Mouse (Mus musculus): ENCODE results near the gene Gm21974. TPM values are rescaled to one million over a fixed set of nuclear protein-coding genes. Genes with fewer than 3 reads are reported as not detected.
"Not testable (repeated sequence)": the region's sequence is repeated elsewhere in the genome, so short reads cannot be mapped to it uniquely, and the experiment has no call there.

The Gm21974 gene
- polyA plus RNA-seq, 1 experiment from 2014 or later, result not detected

DNA sequence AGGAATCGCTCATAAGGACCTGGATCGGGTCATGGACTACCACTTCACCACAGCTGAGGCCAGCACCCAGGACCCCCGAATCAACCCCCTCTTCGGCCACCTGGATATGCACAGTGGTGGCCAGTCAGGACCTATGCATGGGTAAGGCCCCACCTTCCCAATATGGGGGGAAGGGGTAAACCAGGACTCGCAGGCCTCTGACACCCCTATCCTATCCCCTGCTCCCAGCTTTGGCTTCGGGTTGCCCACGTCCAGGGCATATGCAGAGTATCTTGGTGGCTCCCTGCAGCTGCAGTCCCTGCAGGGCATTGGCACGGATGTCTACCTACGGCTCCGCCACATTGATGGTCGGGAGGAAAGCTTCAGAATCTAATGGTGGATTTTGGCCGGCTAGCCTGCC lies 12.7 kb upstream of the Gm21974 start:
- H3K27ac ChIP-seq (ENCODE audit: low read depth, low read length), result no peak overlapping the region
- H3K4me2 ChIP-seq (ENCODE audit: low read length), result no peak overlapping the region
- H3K4me3 ChIP-seq (ENCODE audit: low read depth, low read length), result no peak overlapping the region
- WGBS, result 93% methylated on average over 12 of the region's 12 CpGs
- peaks cover 12% of the 10 kb centered on the region for H3K4me1 ChIP-seq (ENCODE audit: control insufficient read depth, insufficient read depth, low read length)
- peaks cover 47% of the 10 kb centered on the region for H3K36me3 ChIP-seq (ENCODE audit: control insufficient read depth, insufficient read depth, low read length)
- DNase-seq (ENCODE audit: low spot score), result no peak
- H3K9ac ChIP-seq (ENCODE audit: low read length), result no peak overlapping the region
- H3K27me3 ChIP-seq (replicated peaks; ENCODE audit: control insufficient read depth, insufficient read depth, low read length), result no peaks in the 10 kb centered on the region
- H3K9me3 ChIP-seq (replicated peaks; ENCODE audit: control insufficient read depth, low read length), result no peaks in the 10 kb centered on the region
- no peak for ATAC-seq

DNA sequence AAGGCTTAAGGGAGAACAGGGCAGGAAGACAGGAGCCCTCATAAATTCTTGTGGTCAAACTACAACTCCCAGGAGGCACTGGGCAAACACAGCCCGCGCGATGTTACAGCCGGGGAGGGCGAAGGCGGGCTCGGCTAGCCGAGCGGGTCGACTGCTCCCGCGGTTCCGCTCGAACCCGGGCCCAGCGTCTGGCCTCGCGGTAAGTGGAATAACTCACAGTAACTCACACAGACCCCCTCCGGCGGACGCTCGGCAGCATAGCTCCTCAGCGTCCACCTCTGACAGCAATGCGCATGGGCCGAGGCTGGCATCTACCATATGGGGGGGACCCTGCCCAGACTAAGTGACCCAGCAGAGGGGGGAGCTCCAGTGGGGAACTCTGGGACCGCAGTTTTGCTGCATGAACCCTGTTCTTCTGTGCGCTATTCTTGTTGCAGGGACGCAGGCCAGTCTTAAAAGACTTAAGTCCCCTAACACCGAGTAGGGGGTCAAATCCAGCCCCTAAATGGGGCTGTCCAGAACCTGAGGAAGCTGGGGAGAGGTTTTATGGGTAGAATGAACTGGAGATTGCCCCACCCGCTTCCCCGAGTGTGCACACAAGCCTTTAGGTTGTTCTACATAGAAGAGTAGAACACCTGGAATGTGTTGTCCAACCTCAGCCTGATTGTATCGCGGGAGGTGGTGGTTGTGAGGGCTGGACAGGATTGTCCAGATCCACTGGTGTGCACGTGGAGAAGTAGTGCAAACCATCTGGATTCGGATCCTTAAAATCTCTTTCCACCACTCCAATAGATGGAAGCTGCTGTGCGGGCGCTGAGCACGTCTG lies 8.9 kb upstream of the Gm21974 start, which contains the start of gene Bckdk:
TSS of gene Bckdk (plus strand) at position 112 of the 826 bp plus-strand sequence.
- Histone ChIP-seq H3K4me3 (ENCODE audit: low read depth, low read length) (peak within 1 kb of the TSS; percentile 57), H3K27ac (ENCODE audit: low read depth, low read length) (peak within 1 kb of the TSS; percentile 78), H3K27me3 (replicated peaks; ENCODE audit: control insufficient read depth, insufficient read depth, low read length) (no peaks in the 10 kb centered on the region), H3K4me2 (ENCODE audit: low read length) (peak within 1 kb of the TSS; percentile 81), H3K9me3 (replicated peaks; ENCODE audit: control insufficient read depth, low read length) (no peaks in the 10 kb centered on the region), H3K36me3 (ENCODE audit: control insufficient read depth, insufficient read depth, low read length) (peaks cover 41% of the 10 kb centered on the region), H3K4me1 (ENCODE audit: control insufficient read depth, insufficient read depth, low read length) (peaks cover 11% of the 10 kb centered on the region), H3K9ac (ENCODE audit: low read length) (peak within 1 kb of the TSS; percentile 90)
- peak; percentile 95 for ATAC-seq
- WGBS, result 9% methylated on average over 38 of the region's 38 CpGs
- peak; percentile 85 for DNase-seq (ENCODE audit: low spot score)

DNA sequence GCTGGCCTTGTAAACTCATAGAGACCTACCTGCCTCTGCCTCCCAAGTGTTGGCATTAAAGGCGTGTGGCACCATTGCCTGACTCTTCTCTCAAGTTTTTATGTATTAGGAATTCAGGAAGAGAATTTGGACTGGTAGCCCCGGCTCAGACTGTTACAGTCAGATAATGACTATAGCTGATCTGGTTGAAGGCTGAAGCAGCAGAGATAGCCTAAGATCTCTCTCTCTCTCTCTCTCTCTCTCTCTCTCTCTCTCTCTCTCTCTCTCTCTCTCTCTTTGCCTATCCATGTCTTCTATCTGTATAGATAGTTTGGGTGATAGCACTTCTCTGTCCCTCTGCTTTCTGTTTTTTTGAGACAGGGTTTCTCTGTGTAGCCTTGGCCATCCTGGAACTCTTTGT lies 6.5 kb upstream of the Gm21974 start:
- Histone ChIP-seq H3K4me1 (ENCODE audit: control insufficient read depth, insufficient read depth, low read length) (peaks cover 11% of the 10 kb centered on the region), H3K27me3 (replicated peaks; ENCODE audit: control insufficient read depth, insufficient read depth, low read length) (no peaks in the 10 kb centered on the region), H3K9ac (ENCODE audit: low read length) (no peak overlapping the region), H3K4me2 (ENCODE audit: low read length) (no peak overlapping the region), H3K4me3 (ENCODE audit: low read depth, low read length) (no peak overlapping the region), H3K36me3 (ENCODE audit: control insufficient read depth, insufficient read depth, low read length) (peaks cover 17% of the 10 kb centered on the region), H3K27ac (ENCODE audit: low read depth, low read length) (no peak overlapping the region), H3K9me3 (replicated peaks; ENCODE audit: control insufficient read depth, low read length) (no peaks in the 10 kb centered on the region)
- ATAC-seq (no peak), DNase-seq (ENCODE audit: low spot score) (no peak)
- WGBS, result 82% methylated on average over 2 of the region's 2 CpGs

DNA sequence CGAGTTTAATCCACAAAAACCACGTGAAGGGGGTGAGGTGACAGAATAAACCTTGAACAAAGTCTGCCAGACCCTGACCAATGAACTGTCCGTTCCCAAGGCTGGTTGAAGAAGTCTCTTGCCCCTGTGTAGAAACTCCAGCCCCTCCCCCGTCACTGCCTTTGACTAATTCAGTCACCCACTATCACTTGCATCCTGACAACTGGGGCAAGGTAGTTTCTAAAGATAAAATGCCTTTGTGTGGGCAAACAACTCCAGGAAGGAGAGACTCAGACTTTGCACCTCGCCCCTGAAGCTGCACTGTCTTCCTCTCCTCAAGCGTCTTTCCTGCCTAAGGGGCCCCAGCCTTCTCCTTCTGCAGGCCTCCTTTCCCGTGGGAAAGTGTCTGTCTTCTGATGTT lies 4.7 kb upstream of the Gm21974 start:
- no peaks in the 10 kb centered on the region for H3K9me3 ChIP-seq (replicated peaks; ENCODE audit: control insufficient read depth, low read length)
- H3K9ac ChIP-seq (ENCODE audit: low read length), result no peak overlapping the region
- no peak for ATAC-seq
- no peak for DNase-seq (ENCODE audit: low spot score)
- no peaks in the 10 kb centered on the region; the same call in 1 of the 2 replicates for H3K36me3 ChIP-seq (ENCODE audit: control insufficient read depth, insufficient read depth, low read length)
- H3K27me3 ChIP-seq (replicated peaks; ENCODE audit: control insufficient read depth, insufficient read depth, low read length), result no peaks in the 10 kb centered on the region
- 50% methylated on average over 7 of the region's 7 CpGs for WGBS
- H3K4me2 ChIP-seq (ENCODE audit: low read length), result no peak overlapping the region
- no peak overlapping the region for H3K4me3 ChIP-seq (ENCODE audit: low read depth, low read length)
- H3K27ac ChIP-seq (ENCODE audit: low read depth, low read length), result no peak overlapping the region
- H3K4me1 ChIP-seq (ENCODE audit: control insufficient read depth, insufficient read depth, low read length), result peaks cover 7% of the 10 kb centered on the region

DNA sequence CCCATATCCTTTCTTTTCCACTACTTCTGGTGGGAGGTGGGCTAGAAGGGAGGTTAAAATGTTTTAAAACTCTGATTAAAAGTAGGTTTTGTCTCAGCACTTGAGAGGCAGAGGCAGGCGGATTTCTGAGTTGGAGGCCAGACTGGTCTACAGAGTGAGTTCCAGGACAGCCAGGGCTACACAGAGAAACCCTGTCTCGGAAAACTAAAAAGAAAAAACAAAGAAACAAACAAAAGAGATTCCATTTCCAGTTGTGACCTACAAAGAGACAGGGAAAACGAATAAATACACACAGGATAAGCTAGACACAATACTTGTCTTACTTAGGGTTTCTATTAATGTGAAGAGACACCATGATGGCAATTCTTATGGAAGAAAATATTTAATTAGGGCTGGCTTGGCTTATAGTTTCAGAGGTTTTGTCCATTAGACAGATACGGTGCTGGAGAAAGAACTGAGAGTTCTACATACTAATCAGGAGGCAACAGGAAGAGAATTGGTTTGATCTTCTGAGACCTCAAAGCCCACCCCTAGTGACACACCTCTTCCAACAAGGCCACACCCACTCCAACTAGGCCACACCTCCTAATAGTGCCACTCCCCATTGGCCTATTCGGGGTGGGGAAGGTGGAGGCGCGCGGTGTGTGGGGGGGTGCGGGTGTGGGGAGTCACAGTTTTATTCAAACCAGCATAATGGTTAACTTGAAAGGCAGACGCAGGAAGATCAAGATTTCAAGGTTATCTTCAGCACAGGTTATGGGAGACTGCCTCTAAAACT lies 3.1 kb upstream of the Gm21974 start:
- Histone ChIP-seq H3K27me3 (replicated peaks; ENCODE audit: control insufficient read depth, insufficient read depth, low read length) (no peaks in the 10 kb centered on the region), H3K4me1 (ENCODE audit: control insufficient read depth, insufficient read depth, low read length) (peaks cover 7% of the 10 kb centered on the region), H3K9me3 (replicated peaks; ENCODE audit: control insufficient read depth, low read length) (no peaks in the 10 kb centered on the region), H3K36me3 (ENCODE audit: control insufficient read depth, insufficient read depth, low read length) (no peaks in the 10 kb centered on the region), H3K9ac (ENCODE audit: low read length) (no peak overlapping the region), H3K27ac (ENCODE audit: low read depth, low read length) (no peak overlapping the region), H3K4me2 (ENCODE audit: low read length) (no peak overlapping the region), H3K4me3 (ENCODE audit: low read depth, low read length) (no peak overlapping the region)
- 39% methylated on average over 10 of the region's 10 CpGs for WGBS
- ATAC-seq, result no peak
- no peak for DNase-seq (ENCODE audit: low spot score)

DNA sequence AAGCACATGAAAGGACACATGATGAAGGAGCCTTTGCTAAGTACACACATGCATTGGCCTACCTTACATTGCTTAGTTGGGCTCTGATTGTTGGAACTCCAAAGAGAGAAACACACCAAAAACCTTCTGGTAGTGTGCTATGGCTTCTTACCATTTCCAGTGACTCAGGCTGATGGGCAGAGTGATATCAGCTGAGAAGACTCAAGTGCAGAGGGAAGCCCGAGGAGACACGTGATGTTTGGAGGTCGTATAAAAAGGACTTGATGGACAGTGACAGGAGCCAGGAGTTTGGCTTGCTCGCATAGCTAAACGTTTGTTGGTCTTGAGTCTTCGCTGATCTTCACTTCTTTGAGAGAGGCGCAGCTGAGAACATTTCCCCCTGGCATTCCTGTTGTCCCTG lies 2.3 kb upstream of the Gm21974 start:
- ATAC-seq (no peak), DNase-seq (ENCODE audit: low spot score) (no peak)
- no peak overlapping the region for H3K9ac ChIP-seq (ENCODE audit: low read length)
- no peaks in the 10 kb centered on the region for H3K9me3 ChIP-seq (replicated peaks; ENCODE audit: control insufficient read depth, low read length)
- peaks cover 7% of the 10 kb centered on the region for H3K4me1 ChIP-seq (ENCODE audit: control insufficient read depth, insufficient read depth, low read length)
- no peaks in the 10 kb centered on the region for H3K27me3 ChIP-seq (replicated peaks; ENCODE audit: control insufficient read depth, insufficient read depth, low read length)
- peaks cover 4% of the 10 kb centered on the region; the same call in 1 of the 2 replicates for H3K36me3 ChIP-seq (ENCODE audit: control insufficient read depth, insufficient read depth, low read length)
- H3K27ac ChIP-seq (ENCODE audit: low read depth, low read length), result no peak overlapping the region
- 91% methylated on average over 7 of the region's 7 CpGs for WGBS
- no peak overlapping the region for H3K4me2 ChIP-seq (ENCODE audit: low read length)
- H3K4me3 ChIP-seq (ENCODE audit: low read depth, low read length), result no peak overlapping the region

DNA sequence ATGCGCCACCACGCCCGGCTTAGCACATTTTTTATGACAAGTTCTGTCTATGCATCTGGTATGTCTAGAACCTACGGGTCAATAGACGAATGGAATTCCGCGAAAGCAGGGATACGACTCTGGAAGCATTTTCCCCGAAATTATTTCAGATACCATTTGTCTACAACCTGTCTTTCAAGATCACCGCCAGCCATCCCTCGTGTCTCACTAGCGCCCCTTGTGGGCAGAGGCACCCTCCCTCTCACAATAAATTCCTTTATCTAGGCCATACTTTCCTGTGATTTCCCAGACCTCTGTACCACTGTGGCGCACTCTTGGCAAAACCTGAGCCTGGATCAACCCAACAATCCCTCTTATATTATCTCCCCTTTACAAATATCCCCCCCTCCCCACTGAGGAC lies 1.1 kb upstream of the Gm21974 start:
- no peak overlapping the region for H3K4me3 ChIP-seq (ENCODE audit: low read depth, low read length)
- no peak for ATAC-seq
- no peaks in the 10 kb centered on the region for H3K9me3 ChIP-seq (replicated peaks; ENCODE audit: control insufficient read depth, low read length)
- no peak overlapping the region for H3K27ac ChIP-seq (ENCODE audit: low read depth, low read length)
- 67% methylated on average over 13 of the region's 13 CpGs for WGBS
- H3K4me1 ChIP-seq (ENCODE audit: control insufficient read depth, insufficient read depth, low read length), result peaks cover 7% of the 10 kb centered on the region
- peak; percentile 46 for DNase-seq (ENCODE audit: low spot score)
- H3K9ac ChIP-seq (ENCODE audit: low read length), result no peak overlapping the region
- H3K27me3 ChIP-seq (replicated peaks; ENCODE audit: control insufficient read depth, insufficient read depth, low read length), result no peaks in the 10 kb centered on the region
- H3K4me2 ChIP-seq (ENCODE audit: low read length), result no peak overlapping the region
- H3K36me3 ChIP-seq (ENCODE audit: control insufficient read depth, insufficient read depth, low read length), result peaks cover 7% of the 10 kb centered on the region; the same call in 1 of the 2 replicates

DNA sequence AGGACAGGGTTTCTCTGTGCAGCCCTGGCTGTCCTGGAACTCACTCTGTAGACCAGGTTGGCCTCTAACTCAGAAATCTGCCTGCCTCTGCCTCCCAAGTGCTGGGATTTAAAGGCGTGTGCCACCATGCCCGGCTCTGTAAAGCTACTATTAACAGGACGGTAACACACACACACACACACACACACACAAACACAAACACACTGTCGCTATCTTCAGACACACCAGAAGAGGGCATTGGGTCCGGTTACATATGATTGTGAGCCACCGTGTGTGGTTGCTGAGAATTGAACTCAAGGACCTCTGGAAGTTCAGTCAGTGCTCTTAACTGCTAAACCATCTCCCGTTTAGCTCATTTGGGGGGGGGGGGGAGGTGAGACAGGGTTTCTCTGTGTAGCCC lies 637 bp upstream of the Gm21974 start:
- not testable (repeated sequence) for DNase-seq (ENCODE audit: low spot score); H3K27ac ChIP-seq (ENCODE audit: low read depth, low read length); H3K36me3 ChIP-seq (ENCODE audit: control insufficient read depth, insufficient read depth, low read length); H3K4me1 ChIP-seq (ENCODE audit: control insufficient read depth, insufficient read depth, low read length); H3K9me3 ChIP-seq (replicated peaks; ENCODE audit: control insufficient read depth, low read length); H3K27me3 ChIP-seq (replicated peaks; ENCODE audit: control insufficient read depth, insufficient read depth, low read length); H3K9ac ChIP-seq (ENCODE audit: low read length)
- Histone ChIP-seq H3K4me3 (ENCODE audit: low read depth, low read length) (0 out of 2 replicates have a peak overlapping the region, but pooled peaks have one; percentile 53), H3K4me2 (ENCODE audit: low read length) (peak overlapping the region; percentile 18; the same call in 1 of the 2 replicates)
- peak; percentile 6; the same call in 1 of the 2 replicates for ATAC-seq
- 73% methylated on average over 7 of the region's 7 CpGs for WGBS

All from forebrain, embryonic 14.5 days (tissue).